In the genomic region with DNA sequence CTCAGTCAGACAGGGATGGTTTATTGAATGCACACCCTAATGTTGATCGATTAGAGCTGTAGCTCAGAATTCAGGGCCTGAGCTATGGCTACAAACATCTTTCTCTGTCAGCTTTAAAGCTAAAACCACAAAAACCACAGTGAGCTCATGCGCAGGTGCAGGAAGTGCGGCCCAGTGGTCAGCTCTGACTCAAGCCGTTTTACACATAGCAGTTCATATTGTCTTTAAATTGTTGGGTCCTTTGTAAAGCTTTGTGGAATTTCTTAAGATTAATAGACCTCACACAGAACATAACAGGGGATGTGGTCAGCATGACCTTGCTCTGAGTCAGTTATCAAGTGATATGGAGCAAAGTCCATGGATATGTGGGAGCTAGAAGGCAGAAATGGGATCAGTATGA, we compare ENCODE assay signal across 31 mouse cellular contexts. TPM values are rescaled to one million over a fixed set of nuclear protein-coding genes. Genes with fewer than 3 reads are reported as not detected.
DNase-seq lines count a peak whose midpoint lies in the region; ATAC-seq and TF ChIP-seq lines count a peak whose summit lies in the region.
"Had no signal": no experiment of that assay in that cellular context is flagged by ENCODE, and none has a peak within 500 bp of the region (broad histone marks: within the 10 kb centered on the region; RNA-seq: fewer than 3 reads in every experiment).

No protein-coding gene starts in this region.

- dilution Hi-C loops in CH12.LX (cut with MboI; ENCODE audit: extremely low pct_ligation_motif_present, extremely low pct_unique_long_range_greater_than_20kb, low sequenced_read_pairs), result no loop called here

- intact Hi-C loops in left cerebral cortex, postnatal 14 days (cut with DNase I), result no loop called here

- H3K4me2 ChIP-seq in CH12.LX (ENCODE audit: insufficient read depth, low read depth, poor library complexity, severe bottlenecking), result no peak overlapping the region
- no peak overlapping the region for H3K4me2 ChIP-seq in heart, embryonic 11.5 days
- H3K4me2 ChIP-seq: embryonic facial prominence, embryonic 13.5 days; forebrain, embryonic 12.5 days; hindbrain, embryonic 12.5 days; kidney, embryonic 15.5 days; lung, embryonic 15.5 days; midbrain, embryonic 15.5 days; neural tube, embryonic 13.5 days; stomach, embryonic 15.5 days had no signal

- H3K4me1 ChIP-seq in CH12.LX (ENCODE audit: control insufficient read depth in 1 of 2, insufficient read depth in 2 of 2), result peaks cover 6 to 46% of the 10 kb centered on the region in 2 experiments
- no peaks in the 10 kb centered on the region for H3K4me1 ChIP-seq in heart, embryonic 11.5 days (ENCODE audit: control insufficient read depth, insufficient read depth, low read length)
- H3K4me1 ChIP-seq: embryonic facial prominence, embryonic 13.5 days; forebrain, embryonic 12.5 days; hindbrain, embryonic 12.5 days; kidney, embryonic 15.5 days; lung, embryonic 15.5 days; midbrain, embryonic 15.5 days; neural tube, embryonic 13.5 days; stomach, embryonic 15.5 days had no signal

- no peak for TF ChIP-seq POLR2A in CH12.LX (IDR thresholded peaks at IDR 0.05; ENCODE audit: low read depth, low read length)

- no peaks in the 10 kb centered on the region for H3K79me2 ChIP-seq in CH12.LX (replicated peaks; ENCODE audit: control insufficient read depth, extremely low read depth, insufficient read depth, poor library complexity, severe bottlenecking)

- ATAC-seq in granulocyte monocyte progenitor cell, adult 5-6 weeks (replicated peaks; ENCODE audit: poor library complexity, severe bottlenecking), result peak; percentile 33
- ATAC-seq in heart, embryonic 11.5 days (replicated peaks; ENCODE audit: insufficient number of reproducible peaks, low FRiP score, low TSS enrichment), result no peak
- ATAC-seq: intestine, postnatal 0 days; midbrain, embryonic 15.5 days had no signal

- H3K36me3 ChIP-seq in CH12.LX (replicated peaks in 1 of 2; ENCODE audit: control insufficient read depth in 1 of 2, insufficient read depth in 1 of 2, low read length in 1 of 2), result no peaks in the 10 kb centered on the region
- no peaks in the 10 kb centered on the region for H3K36me3 ChIP-seq in splenic B cell, adult 2 months (ENCODE audit: control insufficient read depth, insufficient read depth, low read length, poor library complexity, severe bottlenecking)
- H3K36me3 ChIP-seq in heart, embryonic 11.5 days (ENCODE audit: control insufficient read depth, insufficient read depth, low read length), result no peaks in the 10 kb centered on the region
- H3K36me3 ChIP-seq: embryonic facial prominence, embryonic 13.5 days; forebrain, embryonic 12.5 days; hindbrain, embryonic 12.5 days; kidney, embryonic 15.5 days; lung, embryonic 15.5 days; midbrain, embryonic 15.5 days; neural tube, embryonic 13.5 days; stomach, embryonic 15.5 days had no signal

- no peak for TF ChIP-seq RAD21 in CH12.LX (IDR thresholded peaks at IDR 0.05; ENCODE audit: low read depth, low read length)

- no peaks in the 10 kb centered on the region for H3K9me3 ChIP-seq in CH12.LX (replicated peaks; ENCODE audit: low read length)
- H3K9me3 ChIP-seq in heart, embryonic 11.5 days (replicated peaks; ENCODE audit: control insufficient read depth, low read length), result no peaks in the 10 kb centered on the region
- H3K9me3 ChIP-seq: embryonic facial prominence, embryonic 13.5 days; forebrain, embryonic 12.5 days; hindbrain, embryonic 12.5 days; kidney, embryonic 15.5 days; lung, embryonic 15.5 days; midbrain, embryonic 15.5 days; neural tube, embryonic 13.5 days; stomach, embryonic 15.5 days had no signal

- 77% methylated on average over 4 of the region's 4 CpGs for WGBS in heart, embryonic 11.5 days (ENCODE audit: insufficient replicate concordance)

- no peak for TF ChIP-seq CTCF in CH12.LX (conservative IDR thresholded peaks at IDR 0.05 in 1 of 2, IDR thresholded peaks at IDR 0.05 in 1 of 2; ENCODE audit: low read depth in 2 of 2, low read length in 2 of 2)

- in situ Hi-C loops in CH12.LX (cut with MboI; ENCODE audit: low pct_ligation_motif_present, low pct_unique_long_range_greater_than_20kb, low sequenced_read_pairs), result no loop called here

- H3K9ac ChIP-seq in CH12.LX (ENCODE audit: insufficient read depth, low read depth), result no peak overlapping the region
- no peak overlapping the region for H3K9ac ChIP-seq in heart, embryonic 11.5 days (ENCODE audit: low read depth, low read length)
- H3K9ac ChIP-seq: embryonic facial prominence, embryonic 13.5 days; forebrain, embryonic 12.5 days; hindbrain, embryonic 12.5 days; kidney, embryonic 15.5 days; liver, embryonic 14.5 days; lung, embryonic 15.5 days; midbrain, embryonic 15.5 days; neural tube, embryonic 13.5 days; stomach, embryonic 15.5 days had no signal

- TF ChIP-seq EP300 in CH12.LX (IDR thresholded peaks at IDR 0.05; ENCODE audit: low read length), result peak; percentile 81

- peak; percentile 12 for DNase-seq in thymus, postnatal 4 days
- DNase-seq in thymus, adult 18-20 months, result no peak
- peak; percentile 81 for DNase-seq in CH12.LX (ENCODE audit: extremely low read depth)
- peak; percentile 83 for DNase-seq in splenic B cell, adult 2 months (ENCODE audit: low read depth, low spot score)
- DNase-seq in left cerebral cortex, postnatal 14 days (ENCODE audit: low spot score in 2 of 2), result no peak
- DNase-seq in kidney, adult 9 months, result no peak
- DNase-seq: cerebellum, adult 18-20 months; cerebellum, postnatal 14 days; gastrocnemius, postnatal 10 days; heart, adult 11 months; kidney, postnatal 4 days; lung, postnatal 36 days; right cerebral cortex, adult 18-20 months; thymus, adult 2 months had no signal

- H3K4me3 ChIP-seq in CH12.LX (replicated peaks in 1 of 3; ENCODE audit: low read depth in 2 of 3, low read length in 2 of 3, poor library complexity in 1 of 3), result no peak overlapping the region
- H3K4me3 ChIP-seq in heart, embryonic 11.5 days (ENCODE audit: low read depth, low read length), result no peak overlapping the region
- H3K4me3 ChIP-seq: embryonic facial prominence, embryonic 13.5 days; erythroblast, embryonic 14.5 days; forebrain, embryonic 12.5 days; hindbrain, embryonic 12.5 days; kidney, embryonic 15.5 days; lung, embryonic 15.5 days; midbrain, embryonic 15.5 days; neural tube, embryonic 13.5 days; stomach, embryonic 15.5 days had no signal

- H3K27ac ChIP-seq in CH12.LX (ENCODE audit: insufficient read depth, low read depth), result no peak overlapping the region
- H3K27ac ChIP-seq in heart, embryonic 11.5 days (ENCODE audit: low read depth, low read length), result no peak overlapping the region
- H3K27ac ChIP-seq: embryonic facial prominence, embryonic 13.5 days; forebrain, embryonic 12.5 days; hindbrain, embryonic 12.5 days; kidney, embryonic 15.5 days; liver, embryonic 14.5 days; lung, embryonic 15.5 days; midbrain, embryonic 15.5 days; neural tube, embryonic 13.5 days; stomach, embryonic 15.5 days had no signal

- no peaks in the 10 kb centered on the region for H3K27me3 ChIP-seq in CH12.LX (replicated peaks)
- H3K27me3 ChIP-seq in splenic B cell, adult 2 months (ENCODE audit: control insufficient read depth, insufficient read depth, low read length, poor library complexity, severe bottlenecking), result no peaks in the 10 kb centered on the region
- H3K27me3 ChIP-seq in heart, embryonic 11.5 days (ENCODE audit: control insufficient read depth, insufficient read depth, low read length), result no peaks in the 10 kb centered on the region
- H3K27me3 ChIP-seq: embryonic facial prominence, embryonic 13.5 days; forebrain, embryonic 12.5 days; hindbrain, embryonic 12.5 days; kidney, embryonic 15.5 days; lung, embryonic 15.5 days; midbrain, embryonic 15.5 days; neural tube, embryonic 13.5 days; stomach, embryonic 15.5 days had no signal

TF ChIP-seq in CH12.LX, 34 proteins besides CTCF, POLR2A, EP300 and RAD21 (continues in another document):
- peak; percentile 45; the same call in 1 of the 2 replicates for TF ChIP-seq JUND (conservative IDR thresholded peaks at IDR 0.05; ENCODE audit: low read depth, low read length)
- TF ChIP-seq USF2 (conservative IDR thresholded peaks at IDR 0.05; ENCODE audit: low read depth, low read length), result no peak
- no peak for TF ChIP-seq MEF2A (IDR thresholded peaks at IDR 0.05; ENCODE audit: borderline replicate concordance, low read depth, low read length)
- no peak for TF ChIP-seq PAX5 (IDR thresholded peaks at IDR 0.05; ENCODE audit: low read length)
- TF ChIP-seq ETS1 (conservative IDR thresholded peaks at IDR 0.05; ENCODE audit: low read depth, low read length), result peak; percentile 43; the same call in 1 of the 2 replicates
- TF ChIP-seq ZNF384 (IDR thresholded peaks at IDR 0.05; ENCODE audit: low read depth, low read length), result no peak
- peak; percentile 74 for TF ChIP-seq NRF1 (IDR thresholded peaks at IDR 0.05; ENCODE audit: low read depth, low read length)
- no peak for TF ChIP-seq ZKSCAN1 (IDR thresholded peaks at IDR 0.05; ENCODE audit: borderline replicate concordance, low read depth, low read length)
- TF ChIP-seq JUN (IDR thresholded peaks at IDR 0.05; ENCODE audit: insufficient read depth, low read depth, low read length), result peak; percentile 73
- TF ChIP-seq ELF1 (IDR thresholded peaks at IDR 0.05; ENCODE audit: low read depth, low read length), result no peak
- TF ChIP-seq MXI1 (IDR thresholded peaks at IDR 0.05; ENCODE audit: low read depth, low read length), result no peak
- TF ChIP-seq USF1 (IDR thresholded peaks at IDR 0.05; ENCODE audit: low read depth, low read length), result no peak
- no peak for TF ChIP-seq MAFK (IDR thresholded peaks at IDR 0.05; ENCODE audit: insufficient replicate concordance, low read length)
- TF ChIP-seq SMC3 (IDR thresholded peaks at IDR 0.05; ENCODE audit: low read depth, low read length), result no peak
- no peak for TF ChIP-seq RCOR1 (conservative IDR thresholded peaks at IDR 0.05; ENCODE audit: low read depth, low read length)

RNA-seq across cellular contexts. Expression of a gene that starts 5.4 kb away (rescaled TPM):
- total RNA-seq in CH12.LX (2012; rRNA removed) (not detected in 2 replicates), CH12.LX (2014; rRNA removed) (not detected in 2 replicates)
- polyA plus RNA-seq in CH12.LX (2012; ENCODE audit: insufficient read length, low read depth), result not detected in 2 replicates
- total RNA-seq in granulocyte monocyte progenitor cell, adult 5-6 weeks (2014; fragmentation: Nextera tagmentation), result not detected in 2 replicates
- total RNA-seq in granulocyte monocyte progenitor cell, adult 5-6 weeks (2017), result not detected in 2 replicates
- 0.06 TPM in 1 of 2 replicates, not detected in the other for polyA plus RNA-seq in heart, embryonic 11.5 days (2014; fragmentation: Nextera tagmentation; extraction: Ambion mirVana)
- total RNA-seq in left cerebral cortex, postnatal 14 days (2021), result under 1 TPM; 0.13 to 0.15 TPM
- total RNA-seq: gastrocnemius, postnatal 10 days; heart, postnatal 25 days; left cerebral cortex, postnatal 36 days had no signal
- polyA plus RNA-seq: embryonic facial prominence, embryonic 13.5 days; erythroblast, embryonic 14.5 days; heart, embryonic 14.5 days; hindbrain, embryonic 12.5 days; kidney, embryonic 15.5 days; limb, embryonic 14.5 days; liver, embryonic 14.5 days; midbrain, embryonic 15.5 days; neural tube, embryonic 13.5 days; thymus, adult 2 months had no signal

RNA-seq across cellular contexts. Expression of a gene that starts 59.2 kb away (rescaled TPM):
- total RNA-seq in CH12.LX (2012; rRNA removed) (not detected in 2 replicates), CH12.LX (2014; rRNA removed) (not detected in 2 replicates)
- polyA plus RNA-seq in CH12.LX (2012; ENCODE audit: insufficient read length, low read depth), result not detected in 2 replicates
- not detected in 2 replicates for total RNA-seq in granulocyte monocyte progenitor cell, adult 5-6 weeks (2014; fragmentation: Nextera tagmentation)
- total RNA-seq in granulocyte monocyte progenitor cell, adult 5-6 weeks (2017), result not detected in 2 replicates
- not detected in 2 replicates for polyA plus RNA-seq in heart, embryonic 11.5 days (2014; fragmentation: Nextera tagmentation; extraction: Ambion mirVana)
- total RNA-seq in left cerebral cortex, postnatal 14 days (2021), result under 1 TPM in 1 of 2 experiments, not detected in 1; 0.17 TPM
- total RNA-seq: gastrocnemius, postnatal 10 days; heart, postnatal 25 days; left cerebral cortex, postnatal 36 days had no signal
- polyA plus RNA-seq: embryonic facial prominence, embryonic 13.5 days; erythroblast, embryonic 14.5 days; forebrain, embryonic 12.5 days; heart, embryonic 14.5 days; hindbrain, embryonic 12.5 days; intestine, postnatal 0 days; kidney, embryonic 15.5 days; limb, embryonic 14.5 days; liver, embryonic 14.5 days; lung, embryonic 15.5 days; midbrain, embryonic 15.5 days; neural tube, embryonic 13.5 days; stomach, embryonic 15.5 days had no signal

Comparison
In these comparisons a context has a peak if more than half of its experiments do, and no peak if none do; other contexts are left out.
1. DNase-seq: peak in thymus, postnatal 4 days (single experiment), CH12.LX (single experiment) and splenic B cell, adult 2 months (single experiment); none in thymus, adult 18-20 months (0 of 2), left cerebral cortex, postnatal 14 days (0 of 2) and kidney, adult 9 months (single experiment).